Mouse (Mus musculus) urinary bladder, postnatal 4 days (tissue): ENCODE data around the gene Slitrk3.
"Not testable (repeated sequence)": the region's sequence is repeated elsewhere in the genome, so short reads cannot be mapped to it uniquely, and the experiment has no call there.

Source experiments
- DNase-seq, 2 experiments: peaks; one replicate each; pipeline ENCODE4 v3.0.0; 2021 to 2022; ENCODE audit warnings: low spot score in 2 of 2

Slitrk3 gene

DNA sequence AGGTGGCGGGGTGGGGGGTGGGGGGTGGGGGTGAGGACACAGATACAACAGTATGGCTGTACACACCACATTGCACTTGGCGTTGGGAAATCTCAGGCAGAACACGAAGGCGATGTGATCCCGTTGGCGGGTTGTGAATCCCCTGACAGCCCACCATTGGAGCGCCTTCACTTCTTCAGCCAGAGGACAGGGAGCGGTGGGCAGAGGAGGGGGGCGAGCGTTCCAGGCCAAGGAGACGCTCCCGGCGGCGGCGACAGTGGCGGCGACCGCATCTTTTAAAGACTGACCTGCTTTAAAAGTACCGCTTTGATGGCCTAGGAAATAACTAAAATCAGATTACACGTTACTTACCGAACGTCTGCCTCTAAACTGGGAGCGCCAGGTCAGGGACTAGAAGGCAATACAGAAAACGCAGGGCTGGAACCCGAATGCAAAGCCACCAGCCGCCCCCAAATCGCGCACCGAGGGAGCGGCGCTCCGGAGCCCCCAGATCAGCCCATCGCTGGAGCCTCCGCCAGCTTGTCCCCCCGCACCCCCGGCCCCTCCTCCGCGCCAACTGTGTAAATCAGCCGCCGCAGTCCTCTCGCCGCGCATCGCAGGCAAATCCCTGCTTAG is at the start of gene Slitrk3:
Gene Slitrk3 (minus strand): TSS at position 607 of the 615 bp plus-strand sequence.
- DNase-seq = no peak

DNA sequence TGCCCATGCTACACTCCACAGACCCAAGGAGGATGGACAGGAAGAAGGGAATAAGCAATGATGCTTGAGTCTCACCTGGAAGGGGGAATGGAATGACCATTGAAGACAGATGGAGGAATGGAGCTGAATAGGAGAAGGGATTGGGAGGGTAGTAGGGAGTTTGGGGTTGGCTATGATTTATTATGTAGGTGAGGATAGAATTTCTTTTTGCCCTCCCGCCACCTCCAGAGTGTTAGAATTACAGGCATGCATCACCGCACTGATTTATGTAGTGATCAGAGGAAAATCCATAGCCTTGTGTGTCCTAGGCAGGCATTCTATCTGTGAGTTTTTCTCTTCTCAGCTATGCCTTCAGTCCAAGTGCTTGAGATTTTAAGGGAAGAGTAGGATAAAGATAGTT is 36.8 kb upstream of the Slitrk3 start:
- DNase-seq = not testable (repeated sequence)

DNA sequence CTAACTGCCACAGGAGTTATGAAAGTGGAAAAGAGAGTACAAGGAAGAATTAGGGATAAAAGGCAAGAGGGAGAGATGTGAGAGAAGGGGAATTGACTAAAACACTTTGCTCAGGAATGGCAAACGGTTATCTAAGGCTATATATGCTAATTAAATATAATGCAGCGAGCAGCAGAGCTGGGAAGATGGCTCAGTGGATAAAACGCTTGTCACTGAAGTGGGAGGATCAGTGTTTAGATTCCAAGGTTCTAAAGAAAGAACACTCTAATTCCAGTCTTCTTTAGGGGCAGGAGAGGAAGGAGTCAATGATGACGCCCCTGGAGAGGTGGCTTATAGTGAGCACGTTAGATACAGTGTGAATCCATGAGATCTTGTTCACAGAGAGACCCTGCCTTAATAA is 27.0 kb upstream of the Slitrk3 start:
- no peak for DNase-seq

DNA sequence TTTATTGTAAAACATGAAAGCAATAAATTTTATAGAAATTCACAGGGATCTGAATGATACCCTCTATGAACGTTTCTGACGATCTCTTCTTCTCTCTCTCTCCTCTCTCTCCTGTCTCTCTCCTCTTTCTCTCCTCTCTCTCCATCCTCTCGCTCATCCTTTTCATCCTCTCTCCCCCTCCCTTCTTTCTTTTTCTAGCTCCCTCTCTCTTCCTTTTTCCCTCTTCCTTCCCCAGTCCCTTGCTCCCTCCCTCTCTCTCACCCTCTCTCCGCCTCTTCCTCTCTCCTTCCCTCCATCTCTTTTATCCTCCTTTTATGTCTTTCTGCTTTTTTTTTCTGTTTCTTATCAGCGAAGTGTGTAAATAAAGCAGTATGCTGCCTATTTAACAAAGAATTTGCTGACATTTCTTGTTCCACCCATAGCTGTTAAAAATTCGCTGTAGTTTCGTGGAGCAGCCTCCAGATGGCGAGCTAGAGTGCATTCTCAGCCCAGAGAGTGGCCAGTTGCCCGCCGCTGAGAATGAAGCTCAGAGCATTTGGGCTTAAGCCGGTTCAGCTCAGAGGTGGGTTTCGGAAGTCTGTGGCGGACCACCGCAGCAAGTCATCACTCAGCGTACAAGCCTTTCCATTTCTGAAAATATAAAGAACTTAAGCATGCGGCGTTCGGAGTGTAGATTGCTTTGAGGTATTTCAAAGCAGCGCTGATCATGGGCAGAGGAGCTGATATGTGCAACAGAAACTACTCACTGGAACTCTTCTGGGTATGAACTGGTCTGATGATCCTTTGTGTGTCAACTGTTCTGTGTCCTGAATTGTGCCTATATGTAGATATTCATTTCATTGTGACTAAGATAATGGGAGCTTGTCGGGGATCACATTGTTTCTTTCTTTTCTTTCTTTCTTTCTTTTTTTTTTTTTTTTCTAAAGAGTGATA is 8.5 kb upstream of the Slitrk3 start:
- DNase-seq = no peak

- DNase-seq = no peak
These were observed 587 bp upstream of the Slitrk3 start for GRCm38 (mm10) chr3:73058190-73058589.

DNA sequence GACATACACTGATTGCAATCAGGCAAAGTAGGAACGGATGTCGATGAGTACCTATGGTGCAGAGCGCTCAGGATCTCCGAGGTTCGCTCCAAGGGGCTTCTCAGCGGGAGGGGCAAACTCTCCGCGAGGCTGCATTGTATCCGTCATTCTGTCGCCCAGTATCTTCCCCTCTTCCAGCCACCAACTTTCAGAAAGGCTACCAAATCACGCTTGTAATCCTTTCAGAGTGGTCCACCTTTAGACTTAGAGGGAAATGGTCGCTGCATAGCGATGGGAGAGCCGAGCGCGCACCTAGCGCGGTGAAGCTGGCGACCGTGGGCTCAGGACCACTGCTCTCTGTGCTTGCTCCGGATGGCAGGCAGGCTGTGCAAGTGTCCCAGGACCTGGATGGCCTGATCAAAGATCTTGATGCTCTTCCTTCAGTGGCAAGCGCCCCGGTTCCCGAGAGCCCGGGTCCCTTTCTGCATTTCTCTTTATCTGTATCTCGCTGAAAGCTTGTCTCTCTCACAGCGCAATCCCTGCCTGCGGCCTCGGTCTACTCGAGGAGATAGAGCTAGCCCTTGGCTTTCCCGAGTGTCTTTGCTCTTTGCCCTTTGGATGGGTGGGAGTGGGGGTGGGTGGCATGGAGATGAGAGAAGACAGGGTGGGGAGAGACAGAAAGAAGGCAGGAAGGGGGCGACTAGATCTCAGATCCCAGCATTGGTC is 959 bp downstream of the Slitrk3 start:
- DNase-seq = no peak

DNA sequence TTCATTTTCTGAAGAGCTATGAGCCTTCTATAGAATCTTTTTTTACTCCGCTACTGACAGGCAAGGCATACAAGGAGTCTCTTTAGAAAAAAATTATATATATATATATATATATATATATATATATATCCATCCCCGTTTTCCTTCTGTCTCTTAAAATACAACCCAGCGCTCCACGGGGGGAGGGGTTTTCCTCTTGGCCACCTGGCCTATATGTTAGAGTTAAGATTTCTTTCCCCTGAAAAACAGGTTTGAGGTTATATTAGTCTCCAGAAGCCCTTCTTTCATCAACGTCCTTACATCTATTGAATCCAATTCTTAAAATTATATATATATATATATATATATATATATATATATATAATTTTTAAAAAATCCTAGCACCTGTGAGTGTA is 1.6 kb downstream of the Slitrk3 start:
- DNase-seq = no peak

GRCm38 (mm10) chr3:73055399-73056043 is 2.1 kb downstream of the Slitrk3 start:
- no peak for DNase-seq

DNA sequence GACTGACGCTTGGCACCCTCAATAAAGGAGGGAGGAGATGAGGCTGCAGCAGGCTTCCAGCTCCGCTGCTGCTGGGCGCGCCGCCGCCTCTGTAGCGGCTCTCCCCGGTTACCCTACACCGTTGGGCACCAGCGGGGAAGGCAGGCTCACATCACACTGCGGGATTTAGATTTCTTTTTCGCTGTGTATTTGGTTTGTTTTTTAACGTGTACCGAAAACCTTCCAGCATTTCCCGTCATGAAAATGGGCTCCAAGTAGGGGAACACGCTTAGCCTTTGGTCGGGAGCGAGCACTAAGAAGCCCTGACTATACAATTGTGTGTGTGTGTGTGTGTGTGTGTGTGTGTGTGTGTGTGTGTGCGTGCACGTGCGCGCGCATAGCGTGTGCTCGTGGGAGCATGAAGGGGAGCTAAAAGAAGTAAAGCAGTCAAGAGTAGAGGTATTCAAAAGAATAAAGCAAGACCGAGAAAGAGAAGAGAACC is 4.1 kb downstream of the Slitrk3 start:
- no peak for DNase-seq

- no peak for DNase-seq
These were observed 11.4 kb downstream of the Slitrk3 start for GRCm38 (mm10) chr3:73046248-73046647.

GRCm38 (mm10) chr3:73042256-73042655 is 15.3 kb downstream of the Slitrk3 start:
- DNase-seq = no peak

GRCm38 (mm10) chr3:73006045-73006444 is 51.6 kb downstream of the Slitrk3 start:
- DNase-seq = no peak

- no peak for DNase-seq
These were observed 54.5 kb downstream of the Slitrk3 start for GRCm38 (mm10) chr3:73002933-73003696.

GRCm38 (mm10) chr3:72997517-72997916 is 60.1 kb downstream of the Slitrk3 start:
- no peak for DNase-seq
